Mouse (Mus musculus) limb, embryonic 11.5 days (tissue): ENCODE measurements around the gene Tmem236. TPM values are rescaled to one million over a fixed set of nuclear protein-coding genes. Genes with fewer than 3 reads are reported as not detected.
"Not testable (repeated sequence)": the region's sequence is repeated elsewhere in the genome, so short reads cannot be mapped to it uniquely, and the experiment has no call there.

Source experiments
- ATAC-seq: fragments of 200-750 bp; cut with Nextera tagmentation; 2 replicates; pipeline ENCODE4 v1.8.0; 2017; ENCODE audit warnings: low read depth; ENCODE audit not compliant: insufficient number of reproducible peaks, low FRiP score, low TSS enrichment
- DNase-seq: peaks from one replicate; pipeline ENCODE4 v3.0.0-alpha.2; 2015; ENCODE audit warnings: low spot score
- H3K27ac ChIP-seq: fragments of 300-500 bp; sonication (generic); replicated peaks from 2 replicates; pipeline ENCODE4 v1.5.1; 2014; ENCODE audit warnings: low read depth, mild to moderate bottlenecking, low read length
- H3K27me3 ChIP-seq: fragments of 300-500 bp; sonication (generic); 2 replicates; pipeline ENCODE4 v1.6.1; 2014; ENCODE audit warnings: mild to moderate bottlenecking, low read length, mixed read lengths; ENCODE audit not compliant: control insufficient read depth, insufficient read depth
- H3K36me3 ChIP-seq: fragments of 300-500 bp; sonication (generic); 2 replicates; pipeline ENCODE4 v1.6.1; 2014; ENCODE audit warnings: mild to moderate bottlenecking, low read length, moderate library complexity, mixed read lengths; ENCODE audit not compliant: control insufficient read depth, insufficient read depth
- H3K4me1 ChIP-seq: fragments of 300-500 bp; sonication (generic); 2 replicates; pipeline ENCODE4 v1.6.1; 2014; ENCODE audit warnings: low read length, mixed read lengths; ENCODE audit not compliant: control insufficient read depth, insufficient read depth
- H3K4me2 ChIP-seq: fragments of 300-500 bp; sonication (generic); 2 replicates; pipeline ENCODE4 v1.6.1; 2014; ENCODE audit warnings: low read depth, mild to moderate bottlenecking, moderate library complexity; ENCODE audit not compliant: severe bottlenecking
- H3K4me3 ChIP-seq: fragments of 300-500 bp; sonication (generic); 2 replicates; pipeline ENCODE4 v1.5.1; 2014; ENCODE audit warnings: low read depth, low read length
- H3K9ac ChIP-seq: fragments of 300-500 bp; sonication (generic); 2 replicates; pipeline ENCODE4 v1.6.1; 2014; ENCODE audit warnings: mild to moderate bottlenecking, low read length
- H3K9me3 ChIP-seq: fragments of 300-500 bp; sonication (generic); 2 replicates; pipeline ENCODE4 v1.6.1; 2016; ENCODE audit warnings: low read length; ENCODE audit not compliant: control insufficient read depth
- WGBS: fragments of 180-500 bp; shearing (Covaris S2); extraction: QIAGEN DNeasy Blood & Tissue Kit; methylation state at CpG from one replicate; pipeline ENCODE4 v1.1.7; 2014; 5-methylcytosine and 5-hydroxymethylcytosine counted together
- polyA plus RNA-seq: library from polyadenylated mRNA; unstranded; fragments of >200 nt; fragmentation: Nextera tagmentation; extraction: Ambion mirVana; gene quantifications from 2 replicates; pipeline ENCODE4 v1.2.1, GENCODE M21; 2014

Tmem236 gene
- polyA plus RNA-seq, 1 experiment from 2014 or later = not detected

GRCm38 (mm10) chr2:14167721-14168120 lies 6.6 kb upstream of the Tmem236 start:
- H3K4me1 ChIP-seq = no peaks in the 10 kb centered on the region
- no peak overlapping the region for H3K4me2 ChIP-seq
- H3K9me3 ChIP-seq = no peaks in the 10 kb centered on the region
- no peaks in the 10 kb centered on the region for H3K27me3 ChIP-seq
- DNase-seq (no peak), ATAC-seq (no peak)
- H3K4me3 ChIP-seq = no peak overlapping the region
- no peak overlapping the region for H3K9ac ChIP-seq
- H3K36me3 ChIP-seq = no peaks in the 10 kb centered on the region
- no peak overlapping the region for H3K27ac ChIP-seq

- DNase-seq (no peak), ATAC-seq (no peak)
- Histone ChIP-seq H3K27me3 (no peaks in the 10 kb centered on the region), H3K4me1 (no peaks in the 10 kb centered on the region), H3K4me3 (no peak overlapping the region), H3K4me2 (no peak overlapping the region), H3K27ac (no peak overlapping the region), H3K9me3 (no peaks in the 10 kb centered on the region), H3K9ac (no peak overlapping the region), H3K36me3 (no peaks in the 10 kb centered on the region)
- 78% methylated on average over 2 of the region's 2 CpGs for WGBS
These were observed 2.3 kb downstream of the Tmem236 start for GRCm38 (mm10) chr2:14176460-14177193.

DNA sequence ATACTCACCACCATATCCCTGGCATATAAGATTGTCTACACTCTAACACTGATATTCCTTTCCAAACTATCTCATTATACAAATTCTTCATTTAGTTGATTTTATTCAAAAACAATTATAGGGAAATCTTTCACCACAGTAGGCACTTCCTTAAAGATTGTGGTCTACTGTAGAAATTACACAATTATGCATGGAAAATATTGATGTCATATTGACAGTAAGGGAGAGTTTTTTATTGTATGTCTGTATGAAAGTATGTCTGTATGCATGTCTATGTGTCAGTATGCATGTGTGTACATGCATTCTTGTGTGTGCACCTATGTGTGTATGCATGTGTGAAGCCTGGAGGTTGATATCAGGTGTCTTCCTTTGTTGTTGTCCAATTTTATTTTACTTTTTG lies 10.1 kb downstream of the Tmem236 start:
- Histone ChIP-seq H3K27me3 (no peaks in the 10 kb centered on the region), H3K4me3 (no peak overlapping the region), H3K27ac (no peak overlapping the region), H3K36me3 (no peaks in the 10 kb centered on the region), H3K4me1 (no peaks in the 10 kb centered on the region), H3K9me3 (no peaks in the 10 kb centered on the region), H3K4me2 (no peak overlapping the region), H3K9ac (no peak overlapping the region)
- no peak for DNase-seq
- ATAC-seq = no peak

GRCm38 (mm10) chr2:14190684-14191083 lies 16.4 kb downstream of the Tmem236 start:
- Histone ChIP-seq H3K27me3 (no peaks in the 10 kb centered on the region), H3K36me3 (no peaks in the 10 kb centered on the region), H3K4me3 (no peak overlapping the region), H3K27ac (no peak overlapping the region), H3K4me2 (no peak overlapping the region), H3K9me3 (no peaks in the 10 kb centered on the region), H3K9ac (no peak overlapping the region), H3K4me1 (no peaks in the 10 kb centered on the region)
- ATAC-seq (no peak), DNase-seq (no peak)
- 72% methylated on average over 4 of the region's 4 CpGs for WGBS

GRCm38 (mm10) chr2:14191601-14192000 lies 17.3 kb downstream of the Tmem236 start:
- H3K9me3 ChIP-seq = no peaks in the 10 kb centered on the region
- H3K27me3 ChIP-seq = no peaks in the 10 kb centered on the region
- no peak overlapping the region for H3K4me3 ChIP-seq
- 83% methylated on average over 4 of the region's 4 CpGs for WGBS
- H3K9ac ChIP-seq = no peak overlapping the region
- DNase-seq (no peak), ATAC-seq (no peak)
- no peaks in the 10 kb centered on the region for H3K4me1 ChIP-seq
- H3K4me2 ChIP-seq = no peak overlapping the region
- no peak overlapping the region for H3K27ac ChIP-seq
- H3K36me3 ChIP-seq = no peaks in the 10 kb centered on the region

GRCm38 (mm10) chr2:14192046-14192445 lies 17.7 kb downstream of the Tmem236 start:
- H3K4me1 ChIP-seq = no peaks in the 10 kb centered on the region
- DNase-seq (no peak), ATAC-seq (no peak)
- no peaks in the 10 kb centered on the region for H3K27me3 ChIP-seq
- no peaks in the 10 kb centered on the region for H3K9me3 ChIP-seq
- H3K9ac ChIP-seq = no peak overlapping the region
- no peak overlapping the region for H3K4me2 ChIP-seq
- H3K27ac ChIP-seq = no peak overlapping the region
- WGBS = 89% methylated on average over 6 of the region's 6 CpGs
- no peaks in the 10 kb centered on the region for H3K36me3 ChIP-seq
- H3K4me3 ChIP-seq = no peak overlapping the region

DNA sequence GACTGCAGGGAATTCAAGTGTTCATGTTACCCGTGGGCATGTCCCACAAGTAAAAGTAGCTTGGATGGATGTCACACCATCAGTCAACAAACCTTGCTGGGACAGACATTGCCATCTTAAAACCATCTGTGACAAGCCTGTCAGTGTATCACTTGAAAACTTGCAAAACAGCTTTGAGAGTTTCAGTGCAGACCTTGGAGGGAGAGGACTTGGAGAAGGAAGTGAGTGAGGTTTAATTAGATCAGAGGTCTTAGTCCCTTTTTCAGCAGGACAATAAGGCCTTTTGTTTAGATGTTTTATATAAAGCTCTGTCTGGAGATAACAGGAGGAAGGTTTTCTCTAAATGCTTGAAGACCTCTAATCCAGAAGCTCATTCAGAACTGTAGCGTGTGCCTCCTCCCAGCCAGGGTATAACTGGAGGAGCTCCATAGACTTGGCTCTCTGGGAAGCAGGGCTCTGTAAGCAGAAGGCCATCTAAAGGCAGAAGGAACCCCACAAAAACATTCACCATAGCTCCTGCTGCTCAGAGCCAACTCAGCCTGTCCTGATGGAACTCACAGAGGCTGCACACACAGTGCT lies 24.1 kb downstream of the Tmem236 start:
- not testable (repeated sequence) for DNase-seq, H3K27ac ChIP-seq, H3K9me3 ChIP-seq, H3K36me3 ChIP-seq, H3K4me1 ChIP-seq, H3K27me3 ChIP-seq, H3K4me2 ChIP-seq, H3K9ac ChIP-seq, ATAC-seq, H3K4me3 ChIP-seq
- no CpG with 5 or more reads among the region's 2 CpGs for WGBS

GRCm38 (mm10) chr2:14199621-14200020 lies 25.3 kb downstream of the Tmem236 start:
- Histone ChIP-seq H3K27ac (no peak overlapping the region), H3K9ac (no peak overlapping the region), H3K36me3 (no peaks in the 10 kb centered on the region), H3K4me3 (no peak overlapping the region), H3K27me3 (no peaks in the 10 kb centered on the region), H3K4me1 (no peaks in the 10 kb centered on the region), H3K9me3 (no peaks in the 10 kb centered on the region), H3K4me2 (no peak overlapping the region)
- 56% methylated on average over 2 of the region's 2 CpGs for WGBS
- DNase-seq (no peak), ATAC-seq (no peak)
